Mouse (Mus musculus) cerebellum, postnatal 10 days (tissue): ENCODE results near the gene Bcar3.

Experiments
- DNase-seq, 2 experiments: peaks; one replicate each; pipeline ENCODE4 v3.0.0; 2021; ENCODE audit warnings: mixed read lengths in 2 of 2

Bcar3 gene

GRCm38 (mm10) chr3:122419610-122420409, 125.9 kb downstream of the Bcar3 start:
- DNase-seq = peak; percentile 78

GRCm38 (mm10) chr3:122420410-122420774, 126.5 kb downstream of the Bcar3 start:
- DNase-seq = peak; percentile 41 to 42

GRCm38 (mm10) chr3:122421042-122421702, 127.2 kb downstream of the Bcar3 start:
- no peak for DNase-seq

- DNase-seq = no peak
Measured at GRCm38 (mm10) chr3:122421802-122422201, 127.9 kb downstream of the Bcar3 start.

GRCm38 (mm10) chr3:122422276-122422675, 128.3 kb downstream of the Bcar3 start:
- DNase-seq = no peak

- no peak for DNase-seq
Measured at GRCm38 (mm10) chr3:122423643-122424042, 129.7 kb downstream of the Bcar3 start.

GRCm38 (mm10) chr3:122428325-122428821, 134.4 kb downstream of the Bcar3 start:
- DNase-seq = no peak

- DNase-seq = no peak
Measured at GRCm38 (mm10) chr3:122430780-122431497, 137.0 kb downstream of the Bcar3 start.

- DNase-seq = no peak
Measured at GRCm38 (mm10) chr3:122432811-122433406, 139.0 kb downstream of the Bcar3 start.

- DNase-seq = no peak
Measured at GRCm38 (mm10) chr3:122433975-122434626, 140.2 kb downstream of the Bcar3 start.

- DNase-seq = peak; percentile 27 to 39
Measured at GRCm38 (mm10) chr3:122434983-122435935, 141.3 kb downstream of the Bcar3 start.

- DNase-seq = no peak
Measured at GRCm38 (mm10) chr3:122438143-122438825, 144.3 kb downstream of the Bcar3 start.

- peak; percentile 54 to 75 for DNase-seq
Measured at GRCm38 (mm10) chr3:122445696-122446095, 151.8 kb downstream of the Bcar3 start.

GRCm38 (mm10) chr3:122446678-122447077, 152.7 kb downstream of the Bcar3 start:
- DNase-seq = peak; percentile 64 to 75

GRCm38 (mm10) chr3:122448196-122448595, 154.3 kb downstream of the Bcar3 start:
- DNase-seq = no peak

GRCm38 (mm10) chr3:122450041-122450440, 156.1 kb downstream of the Bcar3 start:
- no peak for DNase-seq

GRCm38 (mm10) chr3:122453875-122454274, 159.9 kb downstream of the Bcar3 start:
- peak in 1 of 2 experiments; percentile 30 for DNase-seq

- no peak for DNase-seq
Measured at GRCm38 (mm10) chr3:122456156-122456555, 162.2 kb downstream of the Bcar3 start.

GRCm38 (mm10) chr3:122456807-122457206, 162.9 kb downstream of the Bcar3 start:
- no peak for DNase-seq

- DNase-seq = no peak
Measured at GRCm38 (mm10) chr3:122457723-122458122, 163.8 kb downstream of the Bcar3 start.

GRCm38 (mm10) chr3:122458743-122459142, 164.8 kb downstream of the Bcar3 start:
- no peak for DNase-seq
